Mouse (Mus musculus) neural tube, embryonic 13.5 days (tissue): ENCODE results near the gene Vmn2r101. TPM values are rescaled to one million over a fixed set of nuclear protein-coding genes. Genes with fewer than 3 reads are reported as not detected.

ENCODE experiments used
- ATAC-seq: fragments of 200-750 bp; cut with Nextera tagmentation; 2 replicates; pipeline ENCODE4 v1.8.0; 2017; ENCODE audit warnings: low read depth, mild to moderate bottlenecking, moderate TSS enrichment, moderate library complexity
- H3K27ac ChIP-seq: fragments of 300-500 bp; sonication (generic); replicated peaks from 2 replicates; pipeline ENCODE4 v1.5.1; 2015; ENCODE audit warnings: moderate library complexity, mild to moderate bottlenecking, inconsistent platforms
- H3K27me3 ChIP-seq: fragments of 300-500 bp; sonication (generic); 2 replicates; pipeline ENCODE4 v1.6.1; 2015; ENCODE audit warnings: mild to moderate bottlenecking, inconsistent platforms
- H3K36me3 ChIP-seq: fragments of 300-500 bp; sonication (generic); 2 replicates; pipeline ENCODE4 v1.6.1; 2015; ENCODE audit warnings: mild to moderate bottlenecking, inconsistent platforms
- H3K4me1 ChIP-seq: fragments of 300-500 bp; sonication (generic); replicated peaks from 2 replicates; pipeline ENCODE4 v1.6.1; 2015; ENCODE audit warnings: inconsistent platforms
- H3K4me2 ChIP-seq: fragments of 300-500 bp; sonication (generic); 2 replicates; pipeline ENCODE4 v1.6.1; 2015; ENCODE audit warnings: inconsistent platforms, mild to moderate bottlenecking, moderate library complexity
- H3K4me3 ChIP-seq: fragments of 300-500 bp; sonication (generic); 2 replicates; pipeline ENCODE4 v1.5.1; 2015; ENCODE audit warnings: mild to moderate bottlenecking, inconsistent platforms
- H3K9ac ChIP-seq: fragments of 300-500 bp; sonication (generic); 2 replicates; pipeline ENCODE4 v1.6.1; 2015; ENCODE audit warnings: moderate library complexity, mild to moderate bottlenecking, inconsistent platforms
- H3K9me3 ChIP-seq: fragments of 300-500 bp; sonication (generic); 2 replicates; pipeline ENCODE4 v1.6.1; 2016; ENCODE audit warnings: inconsistent platforms
- WGBS: fragments of 180-500 bp; shearing (Covaris S2); methylation state at CpG from one replicate; pipeline ENCODE4 v1.1.7; 2015; 5-methylcytosine and 5-hydroxymethylcytosine counted together
- polyA plus RNA-seq: library from polyadenylated mRNA; unstranded; fragments of >200 nt; fragmentation: Nextera tagmentation; extraction: Ambion mirVana; gene quantifications from 2 replicates; pipeline ENCODE4 v1.2.1, GENCODE M21; 2015

Vmn2r101 gene
- not detected in 2 replicates for polyA plus RNA-seq

GRCm38 (mm10) chr17:19576927-19577326 lies at the start of gene Vmn2r101:
TSS of gene Vmn2r101 (plus strand) at chr17:19577227.
- no peak within 1 kb of the TSS for H3K4me2 ChIP-seq
- no peaks in the 10 kb centered on the region for H3K36me3 ChIP-seq
- H3K27me3 ChIP-seq, result no peaks in the 10 kb centered on the region
- no peaks in the 10 kb centered on the region for H3K9me3 ChIP-seq
- H3K9ac ChIP-seq, result no peak within 1 kb of the TSS
- no peaks in the 10 kb centered on the region for H3K4me1 ChIP-seq
- H3K27ac ChIP-seq, result no peak within 1 kb of the TSS
- H3K4me3 ChIP-seq, result no peak within 1 kb of the TSS
- no peak for ATAC-seq

DNA sequence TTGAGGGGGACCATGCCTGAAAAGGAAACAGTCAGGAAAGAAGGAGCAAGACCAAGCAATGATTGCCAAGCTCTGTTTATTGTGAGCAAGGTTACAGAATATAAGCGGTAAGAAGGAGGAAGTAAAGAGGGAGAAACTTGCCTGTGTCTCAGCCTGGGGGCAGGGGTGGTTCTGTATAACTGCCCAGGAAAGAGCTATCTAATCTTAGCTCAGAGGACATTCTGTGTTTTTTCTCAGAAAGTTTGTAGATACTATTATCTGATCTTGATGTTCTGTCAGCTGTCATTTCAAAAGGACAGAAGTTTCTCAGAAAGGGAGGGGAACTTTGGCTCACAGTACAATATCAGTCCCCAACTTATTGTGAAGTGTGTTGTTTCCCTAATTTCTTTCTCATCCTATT lies 52.3 kb downstream of the Vmn2r101 start:
- Histone ChIP-seq H3K36me3 (no peaks in the 10 kb centered on the region), H3K9me3 (peaks cover 41% of the 10 kb centered on the region), H3K27me3 (no peaks in the 10 kb centered on the region), H3K9ac (no peak overlapping the region), H3K4me3 (no peak overlapping the region), H3K4me2 (no peak overlapping the region), H3K4me1 (no peaks in the 10 kb centered on the region), H3K27ac (no peak overlapping the region)
- 87% methylated on average over 1 of the region's 1 CpGs for WGBS
- no peak for ATAC-seq

- WGBS, result 51% methylated on average over 3 of the region's 3 CpGs
- Histone ChIP-seq H3K4me2 (no peak overlapping the region), H3K27me3 (no peaks in the 10 kb centered on the region), H3K4me1 (no peaks in the 10 kb centered on the region), H3K27ac (no peak overlapping the region), H3K9ac (no peak overlapping the region), H3K9me3 (no peaks in the 10 kb centered on the region), H3K4me3 (no peak overlapping the region), H3K36me3 (no peaks in the 10 kb centered on the region)
- ATAC-seq, result no peak
These were observed 81.4 kb downstream of the Vmn2r101 start for GRCm38 (mm10) chr17:19658447-19658846.

- Histone ChIP-seq H3K4me2 (no peak within 1 kb of the TSS), H3K9ac (no peak within 1 kb of the TSS), H3K4me1 (no peaks in the 10 kb centered on the region), H3K9me3 (no peaks in the 10 kb centered on the region), H3K36me3 (no peaks in the 10 kb centered on the region), H3K27ac (no peak within 1 kb of the TSS), H3K27me3 (no peaks in the 10 kb centered on the region), H3K4me3 (no peak within 1 kb of the TSS)
- WGBS, result 77% methylated on average over 2 of the region's 2 CpGs
- no peak for ATAC-seq
These were observed 83.0 kb downstream of the Vmn2r101 start, which contains the start of gene Vmn2r102 for GRCm38 (mm10) chr17:19660028-19660427. TSS of gene Vmn2r102 (plus strand) at chr17:19660328.

Other genes with a start within 250 kb of the Vmn2r101 start
- not detected in 2 replicates for gene Vmn2r99, start 215.3 kb upstream of the Vmn2r101 start, polyA plus RNA-seq
- gene Vmn2r100, start 72.5 kb upstream of the Vmn2r101 start, polyA plus RNA-seq, result not detected in 2 replicates
- not detected in 2 replicates for gene Vmn2r102, start 83.1 kb downstream of the Vmn2r101 start, polyA plus RNA-seq
- gene Vmn2r103, start 196.1 kb downstream of the Vmn2r101 start, polyA plus RNA-seq, result not detected in 2 replicates